Mouse (Mus musculus) heart, adult 2 months (tissue): ENCODE data around the gene Dph2.

Source experiments
- CTCF ChIP-seq: fragments of 200-600 bp; IDR thresholded peaks from 2 replicates; pipeline ENCODE4 v1.8.1; 2022; ENCODE audit warnings: antibody characterized with exemption, mild to moderate bottlenecking, moderate library complexity
- EP300 ChIP-seq: fragments of 200-500 bp; IDR thresholded peaks from 2 replicates; pipeline ENCODE4 v1.6.1; 2011; ENCODE audit warnings: low read depth, low read length, control low read depth; ENCODE audit not compliant: insufficient read depth
- POLR2A ChIP-seq: fragments of 200-500 bp; IDR thresholded peaks from 2 replicates; pipeline ENCODE4 v1.6.1; 2011; ENCODE audit warnings: mild to moderate bottlenecking, low read depth, low read length, control low read depth; ENCODE audit not compliant: insufficient read depth

- TF ChIP-seq CTCF = no peak
- no peak for TF ChIP-seq POLR2A
- TF ChIP-seq EP300 = no peak
Observed at GRCm38 (mm10) chr4:117912685-117913273, 20.9 kb upstream of the Dph2 start.
